In genomic region chrX:52745462-52745861, GRCm38 (mm10) we compare ENCODE assay signal across 9 mouse cellular contexts. TPM values are rescaled to one million over a fixed set of nuclear protein-coding genes. Genes with fewer than 3 reads are reported as not detected.
DNase-seq lines count a peak whose midpoint lies in the region; ATAC-seq and TF ChIP-seq lines count a peak whose summit lies in the region.
"Had no signal": no experiment of that assay in that cellular context is flagged by ENCODE, and none has a peak within 500 bp of the region (broad histone marks: within the 10 kb centered on the region; RNA-seq: fewer than 3 reads in every experiment).

No protein-coding gene starts in this region.

- peak overlapping the region; percentile 89; the same call in 1 of the 2 replicates for H3K4me2 ChIP-seq in heart, embryonic 16.5 days (ENCODE audit: low read depth, low read length)
- peak overlapping the region; percentile 88 for H3K4me2 ChIP-seq in limb, embryonic 12.5 days

- peak; percentile 37; the same call in 1 of the 2 replicates for ATAC-seq in heart, embryonic 16.5 days (replicated peaks; ENCODE audit: extremely low read depth, insufficient read depth, low FRiP score)
- ATAC-seq in limb, embryonic 12.5 days (ENCODE audit: insufficient number of reproducible peaks, insufficient read depth, low FRiP score, low TSS enrichment, low read depth) = no peak
- no peak for ATAC-seq in erythroid progenitor cell, adult 5-6 weeks (replicated peaks; ENCODE audit: low FRiP score, poor library complexity, severe bottlenecking)

- TF ChIP-seq CTCF in thymus, adult 2 months (IDR thresholded peaks at IDR 0.05; ENCODE audit: borderline replicate concordance, control insufficient read depth, extremely low read depth, insufficient read depth, low read length, poor library complexity) = no peak

- WGBS in heart, embryonic 16.5 days = 6% methylated on average over 8 of the region's 8 CpGs
- WGBS in thymus, adult 2 months = under 1% methylated on average over 8 of the region's 8 CpGs
- WGBS in limb, embryonic 12.5 days = 10% methylated on average over 8 of the region's 8 CpGs

- DNase-seq in heart, adult 8-10 months (ENCODE audit: low spot score) = no peak
- DNase-seq in thymus, adult 2 months = peak; percentile 24
- no peak for DNase-seq in thymus, postnatal 0 days (ENCODE audit: low spot score)
- DNase-seq in thymus, postnatal 36 days = peak; percentile 33 to 36
- DNase-seq in cerebellum, adult 8-10 months = no peak

- no peak overlapping the region; the same call in 1 of the 2 replicates for H3K4me3 ChIP-seq in heart, embryonic 16.5 days (ENCODE audit: low read length)
- peak overlapping the region; percentile 26; the same call in 1 of the 2 replicates for H3K4me3 ChIP-seq in thymus, adult 2 months (ENCODE audit: control insufficient read depth, insufficient read depth, low read length)
- no peak overlapping the region for H3K4me3 ChIP-seq in limb, embryonic 12.5 days (replicated peaks)

- no peak overlapping the region for H3K9ac ChIP-seq in heart, embryonic 16.5 days (ENCODE audit: low read length)
- H3K9ac ChIP-seq in limb, embryonic 12.5 days (replicated peaks) = no peak overlapping the region
- H3K9ac ChIP-seq: embryonic facial prominence, embryonic 15.5 days had no signal

- TF ChIP-seq POLR2A in thymus, adult 2 months (IDR thresholded peaks at IDR 0.05; ENCODE audit: control insufficient read depth, extremely low read depth, insufficient read depth, low read length, poor library complexity) = no peak

- H3K27ac ChIP-seq in heart, embryonic 16.5 days (ENCODE audit: low read length) = no peak overlapping the region
- peak overlapping the region; percentile 62 for H3K27ac ChIP-seq in thymus, adult 2 months (ENCODE audit: control insufficient read depth, insufficient read depth, low read length)
- no peak overlapping the region for H3K27ac ChIP-seq in limb, embryonic 12.5 days
- H3K27ac ChIP-seq: embryonic facial prominence, embryonic 15.5 days had no signal

- H3K27me3 ChIP-seq in heart, embryonic 16.5 days (ENCODE audit: control insufficient read depth, insufficient read depth, low read length) = peaks cover 16% of the 10 kb centered on the region
- H3K27me3 ChIP-seq in thymus, adult 2 months (ENCODE audit: control insufficient read depth, insufficient read depth, low read length) = no peaks in the 10 kb centered on the region
- peaks cover 31% of the 10 kb centered on the region for H3K27me3 ChIP-seq in limb, embryonic 12.5 days

- H3K4me1 ChIP-seq in heart, embryonic 16.5 days (ENCODE audit: control insufficient read depth, insufficient read depth, low read length) = no peaks in the 10 kb centered on the region
- peaks cover 5% of the 10 kb centered on the region for H3K4me1 ChIP-seq in thymus, adult 2 months (replicated peaks; ENCODE audit: control insufficient read depth, insufficient read depth, low read length)
- H3K4me1 ChIP-seq in limb, embryonic 12.5 days (replicated peaks) = no peaks in the 10 kb centered on the region

- no peaks in the 10 kb centered on the region for H3K9me3 ChIP-seq in heart, embryonic 16.5 days (replicated peaks; ENCODE audit: control insufficient read depth, low read length)
- H3K9me3 ChIP-seq in limb, embryonic 12.5 days = no peaks in the 10 kb centered on the region
- H3K9me3 ChIP-seq: embryonic facial prominence, embryonic 15.5 days had no signal

- H3K36me3 ChIP-seq in heart, embryonic 16.5 days (ENCODE audit: control insufficient read depth, insufficient read depth) = no peaks in the 10 kb centered on the region
- H3K36me3 ChIP-seq in thymus, adult 2 months (ENCODE audit: control insufficient read depth, insufficient read depth, low read length) = no peaks in the 10 kb centered on the region
- H3K36me3 ChIP-seq in limb, embryonic 12.5 days = no peaks in the 10 kb centered on the region
- H3K36me3 ChIP-seq: embryonic facial prominence, embryonic 15.5 days had no signal

RNA-seq across cellular contexts. Expression of gene Ccdc160, which starts 45.5 kb away (rescaled TPM):
- polyA plus RNA-seq in heart, embryonic 16.5 days (2015; fragmentation: Nextera tagmentation; extraction: Ambion mirVana) = 0.41 and 0.69 TPM in 2 replicates
- total RNA-seq in heart, adult 8-10 months (2022) = under 1 TPM; 0.16 to 0.47 (median 0.23) TPM
- polyA plus RNA-seq in thymus, adult 2 months (2012; rRNA removed) = not detected in 2 replicates
- 0.10 and 0.29 TPM in 2 replicates for polyA plus RNA-seq in thymus, postnatal 0 days (2015; fragmentation: Nextera tagmentation; extraction: Ambion mirVana)
- 0.83 and 0.95 TPM in 2 replicates for polyA plus RNA-seq in limb, embryonic 12.5 days (2016; fragmentation: Nextera tagmentation; extraction: Ambion mirVana)
- total RNA-seq in erythroid progenitor cell, adult 5-6 weeks (2015; ENCODE audit: low replicate concordance) = not detected in 2 replicates
- total RNA-seq in erythroid progenitor cell, adult 5-6 weeks (2017; ENCODE audit: low replicate concordance) = not detected in 2 replicates

Comparison
In these comparisons a context has a peak if more than half of its experiments do, and no peak if none do; other contexts are left out.
1. DNase-seq: peak in thymus, adult 2 months (single experiment) and thymus, postnatal 36 days (2 of 2); none in heart, adult 8-10 months (single experiment), thymus, postnatal 0 days (single experiment) and cerebellum, adult 8-10 months (single experiment).